Mouse (Mus musculus) spleen, adult 2 months (tissue): ENCODE measurements around the gene Krt33b. TPM values are rescaled to one million over a fixed set of nuclear protein-coding genes. Genes with fewer than 3 reads are reported as not detected.
A peak's percentile ranks its signal among the peaks of the same experiment; 100 is the strongest.

Source experiments
- DNase-seq, 2 experiments: peaks; one replicate each; pipeline versions ENCODE4 v3.0.0 to v3.0.0-alpha.2; 2012 to 2021; ENCODE audit warnings: low spot score in 2 of 2, low read depth in 1 of 2
- H3K27ac ChIP-seq: fragments of 200-500 bp; 2 replicates; pipeline ENCODE4 v1.5.1; 2012; ENCODE audit warnings: low read length, inconsistent platforms; ENCODE audit not compliant: insufficient read depth
- H3K27me3 ChIP-seq: fragments of 200-500 bp; 2 replicates; pipeline ENCODE4 v1.6.1; 2012; ENCODE audit warnings: mild to moderate bottlenecking, moderate library complexity, low read length, inconsistent platforms; ENCODE audit not compliant: control insufficient read depth, insufficient read depth
- H3K36me3 ChIP-seq: fragments of 200-500 bp; 2 replicates; pipeline ENCODE4 v1.6.1; 2012; ENCODE audit warnings: mild to moderate bottlenecking, low read length, inconsistent platforms; ENCODE audit not compliant: control insufficient read depth, insufficient read depth
- H3K4me1 ChIP-seq: fragments of 200-500 bp; 2 replicates; pipeline ENCODE4 v1.6.1; 2011; ENCODE audit warnings: inconsistent platforms; ENCODE audit not compliant: control insufficient read depth, insufficient read depth, insufficient read length
- H3K4me3 ChIP-seq: fragments of 200-500 bp; 2 replicates; pipeline ENCODE4 v1.5.1; 2011; ENCODE audit warnings: mild to moderate bottlenecking, inconsistent platforms; ENCODE audit not compliant: insufficient read depth, insufficient read length; ENCODE audit errors: extremely low read depth
- CTCF ChIP-seq: fragments of 200-500 bp; IDR thresholded peaks from 2 replicates; pipeline ENCODE4 v1.5.1; 2011; ENCODE audit warnings: mild to moderate bottlenecking, inconsistent platforms; ENCODE audit not compliant: insufficient read depth, insufficient read length, insufficient replicate concordance; ENCODE audit errors: extremely low read depth
- POLR2A ChIP-seq: fragments of 200-500 bp; IDR thresholded peaks from 2 replicates; pipeline ENCODE4 v1.6.1; 2011; ENCODE audit warnings: low read depth, low read length, inconsistent platforms
- WGBS: fragments of 180-500 bp; shearing (Covaris S2); methylation state at CpG from one replicate; pipeline ENCODE4 v1.1.7; 2018; 5-methylcytosine and 5-hydroxymethylcytosine counted together
- polyA plus RNA-seq: library from polyadenylated mRNA; depleted of rRNA; stranded (reverse); fragments of >200 nt; gene quantifications from 2 replicates; pipeline ENCODE4 v1.2.3, GENCODE M21; 2012

The Krt33b gene
- polyA plus RNA-seq, 1 experiment: not detected

- Histone ChIP-seq H3K4me3 (no peak overlapping the region), H3K36me3 (no peaks in the 10 kb centered on the region), H3K4me1 (no peaks in the 10 kb centered on the region), H3K27me3 (no peaks in the 10 kb centered on the region), H3K27ac (no peak overlapping the region)
- WGBS: 69% methylated on average over 4 of the region's 4 CpGs
- no peak for DNase-seq
- TF ChIP-seq POLR2A (no peak), CTCF (no peak)
Measured at GRCm38 (mm10) chr11:100013691-100014171, 15.9 kb downstream of the Krt33b start.

GRCm38 (mm10) chr11:100010682-100011081, 19.0 kb downstream of the Krt33b start:
- 85% methylated on average over 5 of the region's 5 CpGs for WGBS
- TF ChIP-seq CTCF (no peak), POLR2A (no peak)
- no peak overlapping the region for H3K27ac ChIP-seq
- no peaks in the 10 kb centered on the region for H3K27me3 ChIP-seq
- no peak overlapping the region for H3K4me3 ChIP-seq
- H3K36me3 ChIP-seq: no peaks in the 10 kb centered on the region
- DNase-seq: no peak
- H3K4me1 ChIP-seq: no peaks in the 10 kb centered on the region

GRCm38 (mm10) chr11:100008336-100008735, 21.3 kb downstream of the Krt33b start:
- no peaks in the 10 kb centered on the region for H3K36me3 ChIP-seq
- no peaks in the 10 kb centered on the region for H3K27me3 ChIP-seq
- no peak overlapping the region for H3K4me3 ChIP-seq
- no peak for TF ChIP-seq POLR2A
- TF ChIP-seq CTCF: no peak
- no peak for DNase-seq
- 86% methylated on average over 5 of the region's 5 CpGs for WGBS
- H3K27ac ChIP-seq: no peak overlapping the region
- no peaks in the 10 kb centered on the region for H3K4me1 ChIP-seq

GRCm38 (mm10) chr11:100006624-100007023, 23.0 kb downstream of the Krt33b start:
- 51% methylated on average over 3 of the region's 3 CpGs for WGBS
- no peak for TF ChIP-seq POLR2A
- no peak for TF ChIP-seq CTCF
- H3K4me1 ChIP-seq: no peaks in the 10 kb centered on the region
- H3K27ac ChIP-seq: no peak overlapping the region
- DNase-seq: no peak
- no peaks in the 10 kb centered on the region for H3K27me3 ChIP-seq
- H3K4me3 ChIP-seq: no peak overlapping the region
- H3K36me3 ChIP-seq: no peaks in the 10 kb centered on the region

- Histone ChIP-seq H3K27me3 (no peaks in the 10 kb centered on the region), H3K27ac (no peak overlapping the region), H3K4me3 (no peak overlapping the region), H3K4me1 (no peaks in the 10 kb centered on the region), H3K36me3 (no peaks in the 10 kb centered on the region)
- whole genome bisulfite sequencing: 82% methylated on average over 8 of the region's 8 CpGs
- TF ChIP-seq CTCF (no peak), POLR2A (no peak)
- no peak for DNase-seq
Measured at GRCm38 (mm10) chr11:100005905-100006304, 23.8 kb downstream of the Krt33b start.

- WGBS: 20% methylated on average over 6 of the region's 6 CpGs
Measured at GRCm38 (mm10) chr11:100004846-100005245, 24.8 kb downstream of the Krt33b start.

GRCm38 (mm10) chr11:99999091-99999490, 30.6 kb downstream of the Krt33b start:
- Histone ChIP-seq H3K27ac (no peak overlapping the region), H3K36me3 (no peaks in the 10 kb centered on the region), H3K4me3 (no peak overlapping the region), H3K27me3 (no peaks in the 10 kb centered on the region), H3K4me1 (no peaks in the 10 kb centered on the region)
- TF ChIP-seq POLR2A: no peak
- 87% methylated on average over 7 of the region's 7 CpGs for WGBS
- DNase-seq: no peak

More at GRCm38 (mm10) chr11:100004846-100005245, 24.8 kb downstream of the Krt33b start:
- H3K4me3 ChIP-seq: no peak overlapping the region
- no peak for DNase-seq
- peak; percentile 43; the same call in 1 of the 2 replicates for TF ChIP-seq CTCF
- no peak for TF ChIP-seq POLR2A
- H3K36me3 ChIP-seq: no peaks in the 10 kb centered on the region
- H3K27me3 ChIP-seq: no peaks in the 10 kb centered on the region
- no peaks in the 10 kb centered on the region for H3K4me1 ChIP-seq
- H3K27ac ChIP-seq: no peak overlapping the region
